Mouse (Mus musculus) C2C12 (cell line): ENCODE measurements around the gene Tars.

ENCODE experiments used
- CTCF ChIP-seq: IDR thresholded peaks from one replicate; pipeline ENCODE4 v1.5.1; 2011; ENCODE audit not compliant: control insufficient read depth, insufficient read depth, insufficient read length
- FOSL1 ChIP-seq: IDR thresholded peaks from one replicate; pipeline ENCODE4 v1.8.0; 2011; ENCODE audit warnings: mild to moderate bottlenecking, low read length; ENCODE audit not compliant: poor library complexity, insufficient read depth, severe bottlenecking
- MAX ChIP-seq: IDR thresholded peaks from one replicate; pipeline ENCODE4 v1.6.1; 2011; ENCODE audit warnings: mild to moderate bottlenecking, control low read depth
- USF1 ChIP-seq: IDR thresholded peaks from one replicate; pipeline ENCODE4 v1.6.1; 2011; ENCODE audit warnings: low read depth, mild to moderate bottlenecking, control low read depth, moderate library complexity

DNA sequence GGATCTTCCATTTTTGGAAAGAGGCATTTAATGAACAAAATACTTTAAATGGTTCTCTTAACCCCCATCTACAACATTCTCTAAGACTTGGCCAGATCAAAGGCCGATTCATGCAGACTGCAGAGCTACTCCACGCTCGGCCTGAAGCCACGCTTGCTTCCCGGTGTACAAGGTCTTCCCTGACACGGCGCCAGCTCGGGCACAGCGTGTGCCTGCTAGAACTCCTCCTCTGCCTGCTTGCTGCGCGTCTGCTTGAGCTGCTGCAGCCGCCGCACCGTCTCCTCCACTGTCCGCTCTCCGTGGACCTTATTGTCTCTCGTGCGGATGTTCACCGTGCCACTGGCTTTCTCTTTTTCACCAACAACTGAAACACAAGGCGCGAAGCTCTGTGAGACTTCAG is 15.7 kb downstream of the Tars start:
- no peak for TF ChIP-seq FOSL1
- TF ChIP-seq CTCF: no peak
- TF ChIP-seq MAX: no peak
- TF ChIP-seq USF1: no peak
